Mouse (Mus musculus) C2C12 (cell line): ENCODE measurements at regions not wholly inside any gene's neighbourhood (a gene's known extent, or its start where the extent isn't known, plus 50 kb on each side); places are given as distances from the start of the nearest gene placed in this dataset.

Experiments used
- CTCF ChIP-seq: IDR thresholded peaks from one replicate; pipeline ENCODE4 v1.5.1; 2011; ENCODE audit not compliant: control insufficient read depth, insufficient read depth, insufficient read length
- FOSL1 ChIP-seq: IDR thresholded peaks from one replicate; pipeline ENCODE4 v1.8.0; 2011; ENCODE audit warnings: mild to moderate bottlenecking, low read length; ENCODE audit not compliant: poor library complexity, insufficient read depth, severe bottlenecking

GRCm38 (mm10) chr8:30924656-30925055 lies 2503.9 kb upstream of the 5930422O12Rik start:
- TF ChIP-seq CTCF (no peak), FOSL1 (no peak)
